Mouse (Mus musculus) stomach, embryonic 14.5 days (tissue): ENCODE measurements around the gene Efemp1. TPM values are rescaled to one million over a fixed set of nuclear protein-coding genes. Genes with fewer than 3 reads are reported as not detected.

ENCODE experiments used
- ATAC-seq: fragments of 200-750 bp; cut with Nextera tagmentation; 2 replicates; pipeline ENCODE4 v1.8.0; 2017; ENCODE audit warnings: low read depth, moderate TSS enrichment; ENCODE audit not compliant: insufficient number of reproducible peaks, insufficient read depth, low FRiP score
- H3K27ac ChIP-seq: fragments of 300-500 bp; sonication (generic); 2 replicates; pipeline ENCODE4 v1.5.1; 2014; ENCODE audit warnings: mild to moderate bottlenecking, low read length, moderate library complexity, mixed read lengths
- H3K27me3 ChIP-seq: fragments of 300-500 bp; sonication (generic); 2 replicates; pipeline ENCODE4 v1.6.1; 2014; ENCODE audit warnings: low read length, control low read depth, mixed read lengths; ENCODE audit not compliant: control insufficient read depth, insufficient read depth
- H3K36me3 ChIP-seq: fragments of 300-500 bp; sonication (generic); 2 replicates; pipeline ENCODE4 v1.6.1; 2014; ENCODE audit warnings: mild to moderate bottlenecking, control low read depth, low read length, moderate library complexity, mixed read lengths; ENCODE audit not compliant: control insufficient read depth, insufficient read depth
- H3K4me1 ChIP-seq: fragments of 300-500 bp; sonication (generic); 2 replicates; pipeline ENCODE4 v1.6.1; 2014; ENCODE audit warnings: low read length, control low read depth, mixed read lengths; ENCODE audit not compliant: control insufficient read depth, insufficient read depth
- H3K4me2 ChIP-seq: fragments of 300-500 bp; sonication (generic); replicated peaks from 2 replicates; pipeline ENCODE4 v1.6.1; 2014; ENCODE audit warnings: low read depth, low read length, control low read depth
- H3K4me3 ChIP-seq: fragments of 300-500 bp; sonication (generic); 2 replicates; pipeline ENCODE4 v1.5.1; 2014; ENCODE audit warnings: low read depth, low read length, control low read depth
- H3K9ac ChIP-seq: fragments of 300-500 bp; sonication (generic); replicated peaks from 2 replicates; pipeline ENCODE4 v1.6.1; 2014; ENCODE audit warnings: low read depth, mild to moderate bottlenecking, control low read depth, low read length, moderate library complexity, mixed read lengths
- H3K9me3 ChIP-seq: fragments of 300-500 bp; sonication (generic); 2 replicates; pipeline ENCODE4 v1.6.1; 2016; ENCODE audit warnings: low read depth, low read length, control low read depth; ENCODE audit not compliant: control insufficient read depth
- WGBS: fragments of 180-500 bp; shearing (Covaris S2); extraction: QIAGEN DNeasy Blood & Tissue Kit; methylation state at CpG from one replicate; pipeline ENCODE4 v1.1.7; 2014; 5-methylcytosine and 5-hydroxymethylcytosine counted together
- polyA plus RNA-seq: library from polyadenylated mRNA; unstranded; fragments of >200 nt; fragmentation: Nextera tagmentation; extraction: Ambion mirVana; gene quantifications from 2 replicates; pipeline ENCODE4 v1.2.1, GENCODE M21; 2014

Gene Efemp1
- polyA plus RNA-seq, 1 experiment from 2014 or later, result 13.3 TPM

DNA sequence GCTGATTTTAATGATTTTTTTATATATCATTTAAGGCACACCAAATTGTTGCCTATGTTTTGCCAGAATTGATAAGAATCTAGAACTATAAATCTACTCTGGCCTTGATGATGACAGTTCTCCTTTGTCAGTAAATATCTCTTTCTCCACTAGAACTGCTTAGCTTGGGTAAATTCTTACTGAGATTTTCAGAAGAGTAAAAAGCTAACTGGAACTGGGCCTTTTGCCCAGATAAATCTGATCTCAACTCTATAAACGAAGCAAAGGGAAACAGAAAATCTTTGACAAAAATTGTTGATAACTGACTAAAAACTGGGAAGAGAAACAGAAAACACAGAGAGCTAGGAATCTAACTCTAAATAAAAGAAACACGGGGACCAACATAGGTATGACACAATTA lies 51.6 kb downstream of the Efemp1 start:
- H3K9ac ChIP-seq, result no peak overlapping the region
- H3K27me3 ChIP-seq, result no peaks in the 10 kb centered on the region
- no peak for ATAC-seq
- no peaks in the 10 kb centered on the region for H3K36me3 ChIP-seq
- no peaks in the 10 kb centered on the region for H3K4me1 ChIP-seq
- no peak overlapping the region for H3K27ac ChIP-seq
- WGBS, result 55% methylated on average over 2 of the region's 2 CpGs
- H3K9me3 ChIP-seq, result no peaks in the 10 kb centered on the region
- H3K4me3 ChIP-seq, result no peak overlapping the region
- H3K4me2 ChIP-seq, result no peak overlapping the region

DNA sequence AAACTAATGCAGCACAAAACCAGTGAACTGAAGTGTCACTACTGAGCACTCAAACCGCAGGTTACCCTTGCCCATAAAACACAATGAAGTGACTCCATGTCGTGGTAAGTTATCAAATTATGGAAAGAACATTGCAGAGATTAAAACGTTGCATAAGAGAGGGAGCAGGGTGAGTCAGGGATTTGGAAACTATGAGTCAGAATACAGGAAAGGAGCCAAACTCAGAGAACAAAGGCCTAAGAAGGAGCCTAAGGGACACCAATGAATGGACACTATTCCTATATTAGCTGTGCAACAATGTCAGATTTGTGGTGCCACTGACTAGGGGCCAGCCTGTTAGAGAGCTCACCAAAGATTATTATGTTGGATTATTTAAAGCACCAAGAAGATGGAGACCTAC lies 53.3 kb downstream of the Efemp1 start:
- Histone ChIP-seq H3K4me3 (no peak overlapping the region), H3K27ac (no peak overlapping the region), H3K36me3 (no peaks in the 10 kb centered on the region), H3K9me3 (no peaks in the 10 kb centered on the region), H3K4me1 (no peaks in the 10 kb centered on the region), H3K27me3 (no peaks in the 10 kb centered on the region), H3K9ac (no peak overlapping the region), H3K4me2 (no peak overlapping the region)
- 67% methylated on average over 3 of the region's 3 CpGs for whole genome bisulfite sequencing
- ATAC-seq, result no peak

DNA sequence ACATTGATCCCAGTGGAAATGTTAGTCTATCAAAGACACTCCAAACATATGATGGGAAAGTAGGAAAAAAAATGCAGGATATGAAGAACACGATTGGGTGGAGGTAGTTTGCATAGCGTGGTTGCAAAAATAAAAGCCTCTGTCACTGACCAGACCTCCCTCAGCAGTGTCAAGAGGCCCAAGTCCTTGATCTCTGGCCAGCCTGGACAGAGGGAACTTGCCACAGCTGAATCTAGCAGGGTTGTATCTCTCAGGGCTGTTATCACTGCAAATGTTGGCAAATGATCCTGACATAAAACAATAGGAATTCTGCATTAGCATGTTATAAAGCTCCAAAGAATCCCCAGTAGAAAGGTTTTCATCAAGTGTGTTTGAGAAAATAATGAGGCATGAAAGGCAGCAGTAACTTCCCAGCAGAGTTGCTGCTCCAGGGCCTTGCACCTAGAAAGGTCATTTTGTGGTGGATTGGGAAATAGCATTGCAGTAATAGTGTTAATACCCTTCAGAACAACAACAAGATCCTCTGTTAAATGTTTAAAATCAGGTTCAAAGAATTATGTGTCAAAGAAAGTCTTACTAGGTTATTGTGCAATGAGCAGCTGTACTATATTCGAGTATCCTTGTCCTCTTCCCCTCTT lies 56.0 kb downstream of the Efemp1 start:
- Histone ChIP-seq H3K4me2 (no peak overlapping the region), H3K4me3 (no peak overlapping the region), H3K9ac (no peak overlapping the region), H3K27ac (no peak overlapping the region), H3K36me3 (no peaks in the 10 kb centered on the region), H3K9me3 (no peaks in the 10 kb centered on the region), H3K4me1 (no peaks in the 10 kb centered on the region), H3K27me3 (no peaks in the 10 kb centered on the region)
- no peak for ATAC-seq
- 60% methylated on average over 3 of the region's 3 CpGs for WGBS

DNA sequence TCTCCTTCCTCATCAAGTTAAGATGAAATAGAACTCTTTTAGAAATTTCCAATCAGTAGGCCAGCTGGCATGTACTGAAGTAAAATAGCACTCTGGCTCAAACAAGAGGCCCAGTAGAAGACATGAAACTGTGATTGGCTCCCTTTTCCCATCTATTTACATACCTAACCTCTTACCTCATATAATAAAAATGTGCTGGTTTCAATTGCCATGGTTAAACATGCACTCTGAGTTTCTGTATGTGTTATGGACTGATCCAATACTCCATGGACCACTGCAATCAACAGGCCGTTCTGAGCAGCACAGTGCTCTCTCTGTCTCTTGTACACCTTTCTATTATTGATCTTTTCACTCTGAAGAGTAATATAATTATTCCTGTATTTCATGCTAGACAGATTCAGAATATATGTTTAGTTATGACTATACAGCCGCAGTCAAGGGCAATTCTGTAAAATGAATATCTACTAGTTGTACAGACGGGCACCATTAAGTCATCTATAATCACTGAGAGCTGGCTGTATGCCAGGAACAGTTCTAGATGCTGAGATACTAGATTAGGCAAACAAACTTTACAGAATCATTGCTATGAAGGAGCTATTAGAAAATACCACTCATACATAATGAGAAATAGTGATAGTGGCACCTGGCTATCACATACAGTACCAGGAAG lies 59.6 kb downstream of the Efemp1 start:
- ATAC-seq, result no peak
- Histone ChIP-seq H3K27me3 (no peaks in the 10 kb centered on the region), H3K4me3 (no peak overlapping the region), H3K4me1 (no peaks in the 10 kb centered on the region), H3K9me3 (no peaks in the 10 kb centered on the region), H3K36me3 (no peaks in the 10 kb centered on the region), H3K27ac (no peak overlapping the region), H3K9ac (no peak overlapping the region), H3K4me2 (no peak overlapping the region)
- WGBS, result 57% methylated on average over 3 of the region's 3 CpGs

GRCm38 (mm10) chr11:28934449-28934848 lies 81.4 kb downstream of the Efemp1 start:
- Histone ChIP-seq H3K36me3 (no peaks in the 10 kb centered on the region), H3K4me1 (no peaks in the 10 kb centered on the region), H3K4me3 (no peak overlapping the region), H3K27ac (no peak overlapping the region), H3K9me3 (no peaks in the 10 kb centered on the region), H3K27me3 (no peaks in the 10 kb centered on the region), H3K4me2 (no peak overlapping the region), H3K9ac (no peak overlapping the region)
- ATAC-seq, result no peak

GRCm38 (mm10) chr11:28939651-28940050 lies 86.6 kb downstream of the Efemp1 start:
- H3K9ac ChIP-seq, result no peak overlapping the region
- no peak overlapping the region for H3K4me3 ChIP-seq
- no peaks in the 10 kb centered on the region for H3K36me3 ChIP-seq
- no peak overlapping the region for H3K27ac ChIP-seq
- H3K4me2 ChIP-seq, result no peak overlapping the region
- H3K4me1 ChIP-seq, result no peaks in the 10 kb centered on the region
- WGBS, result 67% methylated on average over 1 of the region's 1 CpGs
- ATAC-seq, result no peak
- no peaks in the 10 kb centered on the region for H3K27me3 ChIP-seq
- no peaks in the 10 kb centered on the region for H3K9me3 ChIP-seq

- Histone ChIP-seq H3K27ac (no peak overlapping the region; the same call in 1 of the 2 replicates), H3K9me3 (no peaks in the 10 kb centered on the region), H3K4me2 (no peak overlapping the region), H3K36me3 (no peaks in the 10 kb centered on the region), H3K4me1 (no peaks in the 10 kb centered on the region), H3K4me3 (no peak overlapping the region), H3K9ac (no peak overlapping the region), H3K27me3 (no peaks in the 10 kb centered on the region)
- 40% methylated on average over 2 of the region's 2 CpGs for WGBS
- ATAC-seq, result no peak
Measured at GRCm38 (mm10) chr11:28951586-28952210, 98.7 kb downstream of the Efemp1 start.

DNA sequence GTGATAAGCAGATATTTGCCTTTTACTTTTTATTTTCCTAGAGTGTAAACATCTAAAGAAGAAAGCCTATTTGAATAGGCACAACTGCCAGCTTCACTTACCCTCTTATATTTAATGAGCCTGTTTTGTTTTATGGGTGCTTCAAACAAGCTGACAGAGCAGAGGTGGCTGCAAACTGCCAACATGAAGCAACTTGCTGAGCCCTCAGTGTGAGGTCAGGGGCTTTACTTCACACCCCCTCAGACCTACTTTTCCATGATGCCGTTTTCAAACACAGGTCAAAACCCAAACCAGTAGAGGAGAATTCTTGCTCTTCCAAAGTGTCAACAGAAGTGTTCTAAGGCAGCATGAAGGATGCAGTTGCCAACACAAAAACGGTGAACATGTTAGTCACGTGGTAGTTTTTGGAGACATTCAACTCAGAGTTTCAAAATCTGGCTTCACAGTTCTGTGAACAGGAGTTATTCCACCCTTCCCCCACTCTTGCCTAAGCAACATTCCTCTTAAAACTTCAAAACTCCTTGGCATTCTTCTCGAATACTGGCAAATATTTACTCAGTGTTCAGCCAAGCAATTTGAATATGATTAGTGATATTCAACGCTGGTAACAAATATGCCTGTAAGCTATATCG lies 101.8 kb downstream of the Efemp1 start:
- no peak for ATAC-seq
- H3K4me2 ChIP-seq, result no peak overlapping the region
- no peaks in the 10 kb centered on the region for H3K36me3 ChIP-seq
- H3K9me3 ChIP-seq, result no peaks in the 10 kb centered on the region
- no peaks in the 10 kb centered on the region for H3K4me1 ChIP-seq
- WGBS, result 46% methylated on average over 6 of the region's 6 CpGs
- H3K4me3 ChIP-seq, result no peak overlapping the region
- H3K9ac ChIP-seq, result no peak overlapping the region
- H3K27me3 ChIP-seq, result no peaks in the 10 kb centered on the region
- no peak overlapping the region for H3K27ac ChIP-seq
